Mouse (Mus musculus) c-Kit-positive CD71-positive TER-119-negative erythroid progenitor cells, embryonic 14.5 days (primary cell): Measurements from ENCODE around the gene Mef2d.

ENCODE experiments used
- DNase-seq: peaks from one replicate; pipeline ENCODE4 v3.0.0-alpha.2; 2013; ENCODE audit warnings: low read depth

The Mef2d gene

DNA sequence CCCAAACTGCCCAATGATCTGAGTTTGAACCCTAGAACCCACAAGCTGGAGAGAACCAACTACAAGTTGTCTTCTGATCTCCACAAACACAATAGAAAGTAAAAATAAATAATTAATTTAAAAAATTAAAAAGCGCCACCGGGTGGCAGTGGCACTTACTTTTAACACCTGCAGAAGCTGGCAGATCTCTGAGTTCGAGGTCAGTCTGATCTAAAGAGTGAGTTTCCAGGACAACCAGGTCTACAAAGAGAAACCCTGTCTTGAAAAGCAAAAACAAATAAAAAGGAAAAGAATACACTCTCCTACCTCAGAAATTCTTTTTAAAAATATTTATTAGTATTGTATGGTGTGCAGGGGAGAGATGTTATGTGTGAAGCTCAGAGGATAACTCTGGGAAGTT is 4.4 kb upstream of the Mef2d start:
- no peak for DNase-seq

GRCm38 (mm10) chr3:88138336-88139242 is 3.6 kb upstream of the Mef2d start:
- peak; percentile 83 for DNase-seq

- no peak for DNase-seq
Measured at GRCm38 (mm10) chr3:88139243-88140177, 2.7 kb upstream of the Mef2d start.

DNA sequence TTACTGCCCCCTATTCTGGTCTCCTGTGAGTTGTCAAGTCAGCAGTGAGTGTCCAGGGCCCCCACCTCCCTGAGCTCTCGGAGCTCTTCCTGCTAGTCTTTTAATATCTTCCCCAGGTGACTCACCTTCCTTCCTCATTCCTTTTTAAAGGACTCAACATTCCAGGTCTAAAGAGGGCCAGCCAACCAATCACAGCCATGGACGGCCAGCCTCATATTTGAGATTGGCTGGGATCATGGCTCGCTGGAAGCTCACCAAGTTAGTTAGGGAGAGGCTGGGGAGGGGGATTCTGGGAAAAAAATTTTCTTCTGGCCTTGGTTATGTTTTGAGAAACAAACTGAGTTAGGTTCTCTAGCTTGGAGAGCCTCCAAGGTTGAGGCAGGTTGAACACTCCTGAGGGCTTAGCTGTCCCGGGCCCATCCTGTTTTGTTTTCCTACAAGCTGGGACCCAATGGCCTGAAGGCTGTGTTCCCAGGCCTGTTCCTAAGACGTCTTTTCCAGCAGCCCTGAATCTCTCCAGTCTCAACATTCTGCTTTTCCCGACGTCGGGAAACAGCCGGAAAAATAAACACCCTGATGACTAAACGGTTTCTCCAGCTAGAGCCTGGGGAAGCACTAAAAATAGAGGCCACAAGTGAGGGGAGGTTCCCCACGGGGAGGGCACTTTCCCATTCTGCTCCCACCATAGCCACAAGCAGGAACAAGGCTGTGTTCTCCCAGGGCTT is 1.8 kb upstream of the Mef2d start:
- DNase-seq, result no peak

DNA sequence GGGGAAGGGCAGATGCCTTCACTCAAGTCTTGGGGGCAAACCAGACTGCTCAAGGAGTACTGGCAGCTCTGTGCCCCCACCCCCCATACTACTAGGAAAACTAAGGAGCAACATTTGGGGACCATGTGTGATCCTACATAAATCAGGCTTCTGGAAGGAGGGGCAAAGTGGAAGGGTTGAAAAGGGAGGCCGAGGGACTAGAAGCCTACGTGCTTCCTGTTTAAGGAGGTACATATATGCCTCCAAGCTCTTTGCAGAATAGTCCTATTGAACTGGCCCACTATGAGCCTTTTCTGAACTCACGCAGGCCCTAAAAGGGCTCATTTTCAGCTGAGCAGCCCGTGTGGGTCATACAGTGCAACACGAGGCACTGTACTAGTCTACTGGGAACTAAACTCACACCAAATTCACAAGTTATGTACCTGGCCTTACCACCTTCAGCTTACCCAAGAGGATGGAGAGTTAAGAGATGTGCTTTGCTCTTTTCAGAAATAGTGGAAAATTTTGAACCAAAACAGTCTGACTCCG is 1.2 kb upstream of the Mef2d start:
- DNase-seq, result no peak

GRCm38 (mm10) chr3:88141439-88141786 is 759 bp upstream of the Mef2d start:
- no peak for DNase-seq

GRCm38 (mm10) chr3:88142546-88142915 is 359 bp downstream of the Mef2d start:
- DNase-seq, result peak; percentile 27

DNA sequence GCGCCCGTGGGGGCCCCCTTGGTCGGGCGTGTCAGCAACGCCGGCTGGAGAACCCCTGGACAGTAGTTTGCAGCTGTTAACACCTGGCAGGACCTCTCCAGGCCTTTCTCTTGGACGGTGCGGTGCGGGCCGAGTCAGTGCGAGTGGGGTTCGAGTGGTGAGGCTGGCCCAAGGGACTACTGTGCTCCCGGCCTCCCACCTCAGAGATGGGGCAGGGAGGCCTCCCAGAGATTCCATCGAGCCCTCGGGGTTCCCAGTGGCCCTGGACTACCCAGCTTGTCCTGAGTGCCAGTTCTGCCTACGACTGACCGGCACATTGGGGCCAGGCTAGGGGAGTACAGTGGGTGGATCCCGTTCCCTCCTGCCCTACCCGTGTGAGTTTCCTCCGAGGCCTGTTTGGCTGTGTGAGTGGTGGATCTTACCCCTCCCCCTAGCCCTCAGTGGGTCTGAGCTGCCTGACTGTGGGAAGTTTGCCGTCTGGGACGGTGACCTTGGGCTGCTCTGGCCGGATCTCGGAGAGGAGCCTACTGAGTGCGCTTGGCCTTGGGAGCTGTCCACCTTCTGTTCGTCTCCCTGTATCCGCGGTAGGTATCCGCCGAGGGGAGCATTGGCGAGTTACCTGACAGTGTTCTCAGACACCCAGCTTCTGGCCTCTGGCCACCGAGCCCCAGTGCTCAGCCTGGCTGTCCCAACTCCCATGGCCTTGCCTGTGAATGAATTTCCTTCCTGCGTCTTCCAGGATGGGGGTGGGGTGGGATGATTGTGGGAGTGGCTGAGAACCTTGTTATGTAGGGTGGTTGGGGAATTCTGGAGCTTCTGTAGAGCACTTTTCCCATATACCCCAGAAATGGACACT is 972 bp downstream of the Mef2d start:
- DNase-seq, result peak; percentile 31

DNA sequence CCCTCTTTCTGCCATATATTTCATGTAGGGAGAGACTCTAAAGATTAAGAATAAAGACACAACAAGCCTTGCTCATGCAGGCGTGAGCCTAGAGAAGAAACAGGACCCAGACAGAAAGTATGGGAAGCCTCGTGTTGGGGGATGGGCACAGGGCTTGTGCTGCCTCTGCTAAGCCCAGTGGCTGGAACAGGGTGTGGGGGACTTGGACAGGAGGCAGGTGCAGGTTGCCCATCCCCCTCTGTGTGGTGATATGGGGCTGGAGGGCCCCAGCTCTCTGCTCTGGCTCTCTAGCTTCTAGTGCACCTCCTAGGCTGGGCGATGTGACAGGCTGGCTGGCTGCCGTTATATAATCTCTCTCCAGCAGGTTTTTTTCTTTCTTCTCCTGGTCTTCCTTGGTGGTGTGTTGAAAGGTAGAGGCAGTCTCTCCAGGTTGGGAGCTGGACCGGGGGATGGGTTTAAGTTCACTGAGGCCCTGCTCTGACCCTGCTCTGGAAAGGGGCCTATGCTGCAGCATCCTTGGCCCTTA is 1.9 kb downstream of the Mef2d start:
- peak; percentile 46 for DNase-seq

- DNase-seq, result no peak
Measured at GRCm38 (mm10) chr3:88144648-88145410, 2.7 kb downstream of the Mef2d start.

DNA sequence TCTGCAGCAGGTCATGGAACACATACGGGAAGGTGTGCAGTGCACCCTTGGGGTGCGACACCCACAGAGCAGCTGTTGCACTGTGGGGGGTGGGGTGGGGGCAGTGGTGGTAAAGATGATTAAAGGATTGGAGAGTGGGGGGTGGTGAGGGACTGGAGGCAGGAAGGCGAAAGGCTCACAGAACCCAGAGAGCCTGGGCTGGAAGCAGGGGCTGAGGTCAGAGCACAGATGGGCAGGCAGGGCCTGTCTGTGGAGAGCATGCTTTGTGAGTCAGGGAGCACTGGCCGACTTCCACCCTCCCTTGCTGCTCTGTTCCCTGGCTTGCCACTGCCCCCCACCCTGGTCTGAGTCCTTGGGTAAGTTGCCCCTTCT is 3.2 kb downstream of the Mef2d start:
- DNase-seq, result no peak

DNA sequence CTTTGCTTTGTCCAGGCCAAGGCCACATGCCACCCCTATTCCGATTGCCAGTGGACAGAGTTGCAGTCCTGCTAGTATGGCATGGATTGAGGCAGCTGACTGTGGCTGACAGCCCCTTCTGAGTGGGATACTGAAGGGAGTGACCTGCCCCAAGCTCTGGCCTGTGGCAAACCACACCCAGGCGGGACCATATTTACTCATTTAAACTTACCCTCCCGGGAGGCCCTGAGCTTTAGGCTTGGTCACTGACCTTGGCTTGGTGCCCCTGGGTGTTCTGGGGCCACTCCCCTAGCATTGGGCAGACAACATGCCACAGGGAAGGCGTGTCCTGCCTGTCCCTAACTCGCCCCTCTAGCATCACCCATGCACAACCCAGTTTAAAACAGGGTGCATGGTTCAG is 3.8 kb downstream of the Mef2d start:
- no peak for DNase-seq

- DNase-seq, result no peak
Measured at GRCm38 (mm10) chr3:88146376-88147112, 4.4 kb downstream of the Mef2d start.

GRCm38 (mm10) chr3:88147444-88147843 is 5.3 kb downstream of the Mef2d start:
- no peak for DNase-seq

- DNase-seq, result no peak
Measured at GRCm38 (mm10) chr3:88147866-88148265, 5.7 kb downstream of the Mef2d start.

DNA sequence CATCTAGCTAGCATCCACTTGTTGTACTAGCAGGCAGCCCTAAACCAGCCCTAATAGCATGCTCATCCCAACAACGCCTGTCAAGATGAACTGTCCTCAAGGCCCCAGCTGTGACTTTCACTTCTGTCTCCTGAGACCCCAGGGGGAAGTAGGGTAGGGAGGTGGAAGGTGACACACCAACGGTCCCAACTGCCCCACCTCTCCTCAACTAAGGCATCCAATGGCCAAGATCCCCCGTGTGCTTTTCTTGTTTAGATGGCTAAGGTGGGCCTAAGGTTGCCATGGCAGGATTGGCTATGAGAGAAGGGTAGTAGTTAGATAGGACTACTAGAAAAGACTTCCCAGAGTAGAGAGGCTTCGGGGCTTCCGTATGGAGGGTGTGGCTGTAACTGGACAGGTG is 6.2 kb downstream of the Mef2d start:
- DNase-seq, result no peak

DNA sequence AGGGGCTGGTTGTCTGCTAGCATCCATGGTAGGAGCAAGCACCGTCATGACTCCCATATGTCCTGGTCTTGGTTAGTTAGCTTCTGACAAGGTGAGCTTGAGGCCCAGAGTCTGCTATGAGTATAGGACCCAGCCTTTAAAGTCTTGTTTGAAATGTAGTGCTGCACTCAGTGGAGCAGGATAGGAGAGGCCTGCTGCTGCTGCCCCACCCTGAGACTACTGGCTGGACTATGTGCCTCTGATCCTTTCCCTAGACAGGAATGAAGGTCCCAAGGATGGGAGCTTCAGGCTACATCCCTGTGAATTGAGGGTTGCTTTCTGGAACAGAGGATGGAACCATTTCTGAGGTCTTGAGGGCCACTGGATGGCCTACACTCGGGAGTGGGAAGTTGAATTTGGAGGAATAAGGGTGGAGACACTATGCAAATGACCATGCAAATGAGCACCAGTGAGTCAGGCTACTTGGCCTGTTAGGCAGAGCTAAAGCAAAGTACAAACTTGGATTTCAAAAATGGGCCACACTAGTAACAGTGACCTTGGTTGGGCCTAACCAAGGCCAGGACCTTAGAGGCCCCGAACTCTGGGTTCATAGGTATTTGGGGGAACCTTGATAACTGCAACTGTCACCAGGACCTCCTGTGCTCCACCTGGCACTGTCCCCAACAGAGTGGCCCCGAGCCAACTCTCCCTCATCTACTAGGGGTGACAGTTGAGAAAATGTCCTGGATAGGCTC is 6.8 kb downstream of the Mef2d start:
- DNase-seq, result peak; percentile 35

DNA sequence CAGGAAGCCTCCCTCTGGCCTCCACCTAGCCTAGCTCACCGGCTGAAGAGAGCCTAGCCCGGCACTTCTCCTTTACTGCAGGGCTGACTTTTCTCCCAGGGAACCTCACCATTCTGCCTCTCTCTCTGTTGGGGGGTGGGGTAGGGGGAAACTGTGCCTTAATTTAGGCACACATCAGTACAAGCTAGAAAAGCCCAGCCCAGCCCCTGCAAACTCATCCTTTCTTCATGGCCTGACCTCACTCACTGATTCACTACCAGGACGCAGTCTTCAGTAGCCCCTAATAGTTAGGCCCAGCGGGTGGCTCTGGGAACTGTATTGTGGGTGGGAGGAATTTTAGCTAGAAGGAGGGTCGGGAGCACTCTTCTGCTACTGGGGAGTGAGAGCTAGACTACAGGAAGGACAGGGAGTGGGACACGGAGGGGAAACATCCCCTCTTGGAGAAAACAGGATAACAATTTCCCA is 7.4 kb downstream of the Mef2d start:
- no peak for DNase-seq
